Mouse (Mus musculus) neural tube, embryonic 12.5 days (tissue): ENCODE data around the gene Mpig6b. TPM values are rescaled to one million over a fixed set of nuclear protein-coding genes. Genes with fewer than 3 reads are reported as not detected.

ENCODE experiments used
- ATAC-seq: fragments of 200-750 bp; cut with Nextera tagmentation; 2 replicates; pipeline ENCODE4 v1.8.0; 2017; ENCODE audit warnings: low read depth, mild to moderate bottlenecking, moderate TSS enrichment, moderate library complexity; ENCODE audit not compliant: low FRiP score
- H3K27ac ChIP-seq: fragments of 300-500 bp; sonication (generic); 2 replicates; pipeline ENCODE4 v1.5.1; 2016
- H3K27me3 ChIP-seq: fragments of 300-500 bp; sonication (generic); replicated peaks from 2 replicates; pipeline ENCODE4 v1.6.1; 2016; ENCODE audit warnings: mild to moderate bottlenecking
- H3K36me3 ChIP-seq: fragments of 300-500 bp; sonication (generic); 2 replicates; pipeline ENCODE4 v1.6.1; 2016; ENCODE audit warnings: mild to moderate bottlenecking
- H3K4me1 ChIP-seq: fragments of 300-500 bp; sonication (generic); 2 replicates; pipeline ENCODE4 v1.6.1; 2016
- H3K4me2 ChIP-seq: fragments of 300-500 bp; sonication (generic); replicated peaks from 2 replicates; pipeline ENCODE4 v1.6.1; 2016; ENCODE audit warnings: mild to moderate bottlenecking
- H3K4me3 ChIP-seq: fragments of 300-500 bp; sonication (generic); 2 replicates; pipeline ENCODE4 v1.5.1; 2016
- H3K9ac ChIP-seq: fragments of 300-500 bp; sonication (generic); 2 replicates; pipeline ENCODE4 v1.6.1; 2016; ENCODE audit warnings: mild to moderate bottlenecking
- H3K9me3 ChIP-seq: fragments of 300-500 bp; sonication (generic); 2 replicates; pipeline ENCODE4 v1.6.1; 2016; ENCODE audit warnings: mild to moderate bottlenecking
- WGBS: fragments of 180-500 bp; shearing (Covaris S2); methylation state at CpG from one replicate; pipeline ENCODE4 v1.1.7; 2016; 5-methylcytosine and 5-hydroxymethylcytosine counted together
- polyA plus RNA-seq: library from polyadenylated mRNA; unstranded; fragments of >200 nt; fragmentation: Nextera tagmentation; extraction: Ambion mirVana; gene quantifications from 2 replicates; pipeline ENCODE4 v1.2.1, GENCODE M21; 2016

Mpig6b gene
- polyA plus RNA-seq, 1 experiment from 2014 or later = 0.81 TPM

- peak; percentile 61 for ATAC-seq
- H3K9me3 ChIP-seq = no peaks in the 10 kb centered on the region
- peaks cover 33% of the 10 kb centered on the region for H3K36me3 ChIP-seq
- peaks cover 52% of the 10 kb centered on the region for H3K4me1 ChIP-seq
- H3K9ac ChIP-seq = peak overlapping the region; percentile 80
- H3K27me3 ChIP-seq = no peaks in the 10 kb centered on the region
- peak overlapping the region; percentile 42 for H3K4me3 ChIP-seq
- WGBS = 2% methylated on average over 21 of the region's 21 CpGs
- peak overlapping the region; percentile 83 for H3K27ac ChIP-seq
- H3K4me2 ChIP-seq = peak overlapping the region; percentile 82
Measured at GRCm38 (mm10) chr17:35051156-35052086, 14.6 kb downstream of the Mpig6b start.

GRCm38 (mm10) chr17:35050126-35050750 is 15.7 kb downstream of the Mpig6b start:
- Histone ChIP-seq H3K4me3 (peak overlapping the region; percentile 42), H3K36me3 (peaks cover 22% of the 10 kb centered on the region), H3K4me1 (peaks cover 56% of the 10 kb centered on the region), H3K27ac (peak overlapping the region; percentile 69), H3K27me3 (no peaks in the 10 kb centered on the region), H3K9ac (peak overlapping the region; percentile 80), H3K9me3 (no peaks in the 10 kb centered on the region), H3K4me2 (peak overlapping the region; percentile 82)
- ATAC-seq = no peak
- under 1% methylated on average over 27 of the region's 27 CpGs for WGBS

GRCm38 (mm10) chr17:35049561-35050016 is 16.4 kb downstream of the Mpig6b start, which contains the start of gene Clic1:
Clic1 (plus strand) TSS chr17:35049966.
- Histone ChIP-seq H3K4me1 (peaks cover 59% of the 10 kb centered on the region), H3K4me3 (peak within 1 kb of the TSS; percentile 42), H3K27me3 (no peaks in the 10 kb centered on the region), H3K9ac (peak within 1 kb of the TSS; percentile 80), H3K36me3 (peaks cover 18% of the 10 kb centered on the region), H3K9me3 (no peaks in the 10 kb centered on the region), H3K27ac (peak within 1 kb of the TSS; percentile 69), H3K4me2 (peak within 1 kb of the TSS; percentile 82)
- no peak for ATAC-seq
- 3% methylated on average over 11 of the region's 11 CpGs for WGBS

GRCm38 (mm10) chr17:35048932-35049440 is 17.0 kb downstream of the Mpig6b start:
- H3K4me2 ChIP-seq = peak overlapping the region; percentile 82

DNA sequence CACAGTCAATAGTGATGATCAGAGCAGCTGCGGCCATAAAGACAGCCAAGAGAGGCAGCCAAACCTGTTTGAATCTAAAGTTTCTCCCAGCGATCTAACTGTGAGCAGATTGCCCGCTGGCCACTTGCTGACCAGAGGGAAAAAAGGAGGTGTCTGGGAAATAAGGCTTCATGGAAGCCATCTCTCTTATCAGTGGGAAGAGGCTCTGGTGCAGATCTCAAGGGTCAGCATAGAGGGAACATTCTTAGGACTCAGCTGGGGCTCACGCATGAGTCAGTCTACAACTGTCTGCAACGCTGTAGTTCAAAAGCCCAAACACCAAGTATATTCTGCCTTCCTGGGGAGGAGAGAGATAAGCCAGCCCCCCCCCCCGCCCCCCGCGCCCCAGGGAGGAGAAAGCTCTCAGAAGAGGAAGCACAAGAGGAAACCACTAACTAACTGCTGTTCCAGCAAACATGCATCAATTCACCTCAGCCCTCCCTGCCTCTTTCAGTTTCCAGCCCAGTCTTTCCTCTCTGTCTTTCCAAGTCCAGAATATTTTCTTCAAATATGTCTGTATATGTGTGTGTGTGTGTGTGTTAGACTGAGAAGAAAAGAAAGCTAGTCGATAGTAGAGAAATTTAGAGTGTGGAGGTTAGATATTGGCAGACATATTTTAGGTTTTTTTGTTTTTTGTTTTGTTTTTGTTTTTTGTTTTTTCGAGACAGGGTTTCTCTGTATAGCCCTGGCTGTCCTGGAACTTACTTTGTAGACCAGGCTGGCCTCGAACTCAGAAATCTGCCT is 17.6 kb downstream of the Mpig6b start:
- H3K4me2 ChIP-seq = 0 out of 2 replicates have a peak overlapping the region, but pooled peaks have one; percentile 7
- WGBS = 34% methylated on average over 11 of the region's 11 CpGs
- H3K9ac ChIP-seq = no peak overlapping the region
- no peak overlapping the region for H3K4me3 ChIP-seq
- ATAC-seq = no peak
- H3K4me1 ChIP-seq = peaks cover 59% of the 10 kb centered on the region
- peaks cover 9% of the 10 kb centered on the region; the same call in 1 of the 2 replicates for H3K36me3 ChIP-seq
- no peak overlapping the region for H3K27ac ChIP-seq
- H3K9me3 ChIP-seq = no peaks in the 10 kb centered on the region
- no peaks in the 10 kb centered on the region for H3K27me3 ChIP-seq

More at GRCm38 (mm10) chr17:35048932-35049440, 17.0 kb downstream of the Mpig6b start:
- Histone ChIP-seq H3K9ac (no peak overlapping the region), H3K27me3 (no peaks in the 10 kb centered on the region), H3K4me1 (peaks cover 59% of the 10 kb centered on the region), H3K4me3 (no peak overlapping the region), H3K9me3 (no peaks in the 10 kb centered on the region), H3K36me3 (peaks cover 14% of the 10 kb centered on the region), H3K27ac (no peak overlapping the region)
- ATAC-seq = no peak
- 75% methylated on average over 5 of the region's 5 CpGs for WGBS

DNA sequence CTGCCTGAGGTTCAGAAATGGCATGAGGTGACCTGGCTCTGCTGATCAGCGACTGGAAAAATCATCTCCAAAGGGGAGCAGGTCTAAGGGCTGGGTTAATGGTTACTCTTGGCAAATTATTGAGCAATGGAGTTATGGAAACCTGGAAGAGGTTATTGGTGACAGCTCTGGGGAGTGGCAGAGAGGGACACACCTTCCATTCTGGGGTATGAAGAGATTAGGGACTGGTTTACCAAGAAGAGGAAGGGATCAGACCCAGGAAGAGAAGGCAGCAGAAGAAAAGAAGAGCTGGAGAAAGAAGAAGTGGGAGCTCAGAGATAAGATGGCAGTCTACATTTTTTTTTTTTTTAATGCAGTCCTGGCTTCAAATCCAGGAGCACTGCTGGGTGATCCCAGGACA is 18.3 kb downstream of the Mpig6b start:
- peaks cover 2% of the 10 kb centered on the region; the same call in 1 of the 2 replicates for H3K36me3 ChIP-seq
- H3K4me3 ChIP-seq = no peak overlapping the region
- WGBS = 59% methylated on average over 1 of the region's 1 CpGs
- H3K27me3 ChIP-seq = no peaks in the 10 kb centered on the region
- no peak for ATAC-seq
- no peak overlapping the region for H3K9ac ChIP-seq
- peaks cover 56% of the 10 kb centered on the region for H3K4me1 ChIP-seq
- H3K27ac ChIP-seq = no peak overlapping the region
- 0 out of 2 replicates have a peak overlapping the region, but pooled peaks have one; percentile 7 for H3K4me2 ChIP-seq
- H3K9me3 ChIP-seq = no peaks in the 10 kb centered on the region

DNA sequence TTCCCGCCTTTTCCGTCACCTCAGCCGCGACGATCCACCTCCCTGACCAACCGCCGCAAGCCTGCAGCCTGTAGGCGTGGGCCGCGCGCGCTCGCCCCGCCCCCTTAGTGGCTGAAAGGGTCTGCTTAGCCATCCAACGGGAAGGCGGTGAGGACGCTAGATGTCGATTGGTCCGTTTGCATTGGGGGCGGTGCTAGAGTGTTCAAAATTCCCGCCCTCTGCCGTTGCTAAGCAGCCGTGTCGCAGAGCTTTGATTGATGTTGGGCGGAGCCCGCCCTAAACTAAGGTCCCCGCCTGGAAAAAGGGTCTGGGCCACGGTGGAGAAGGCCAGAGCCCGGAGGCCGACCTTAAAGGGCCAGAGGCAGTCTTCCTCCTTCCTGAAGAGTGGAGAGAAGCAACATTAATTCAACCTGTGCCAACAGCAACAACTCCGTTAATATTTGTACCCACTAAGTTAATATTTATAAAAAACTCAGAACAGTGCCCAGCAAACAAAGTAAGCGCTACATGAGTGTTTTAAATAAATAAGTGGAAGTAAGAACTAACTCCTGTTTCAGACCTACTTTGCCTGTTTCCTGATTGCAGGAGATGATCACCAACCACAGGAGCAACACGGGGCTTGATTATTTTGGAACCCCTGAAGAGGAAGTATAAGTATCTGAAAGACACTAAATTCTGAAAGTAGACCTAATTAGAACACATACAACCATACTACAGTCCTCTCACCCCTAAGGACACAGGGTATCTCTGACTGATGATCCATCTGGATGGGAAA is 19.1 kb downstream of the Mpig6b start, which contains the start of gene Msh5:
TSS of gene Msh5 (minus strand) at position 65 of the 775 bp plus-strand sequence.
- Histone ChIP-seq H3K36me3 (no peaks in the 10 kb centered on the region), H3K9ac (peak within 1 kb of the TSS; percentile 74), H3K4me1 (peaks cover 48% of the 10 kb centered on the region), H3K27me3 (no peaks in the 10 kb centered on the region), H3K27ac (no peak within 1 kb of the TSS; the same call in 1 of the 2 replicates), H3K4me2 (peak within 1 kb of the TSS; percentile 96), H3K4me3 (peak within 1 kb of the TSS; percentile 48), H3K9me3 (no peaks in the 10 kb centered on the region)
- ATAC-seq = peak; percentile 97
- WGBS = 3% methylated on average over 33 of the region's 33 CpGs

DNA sequence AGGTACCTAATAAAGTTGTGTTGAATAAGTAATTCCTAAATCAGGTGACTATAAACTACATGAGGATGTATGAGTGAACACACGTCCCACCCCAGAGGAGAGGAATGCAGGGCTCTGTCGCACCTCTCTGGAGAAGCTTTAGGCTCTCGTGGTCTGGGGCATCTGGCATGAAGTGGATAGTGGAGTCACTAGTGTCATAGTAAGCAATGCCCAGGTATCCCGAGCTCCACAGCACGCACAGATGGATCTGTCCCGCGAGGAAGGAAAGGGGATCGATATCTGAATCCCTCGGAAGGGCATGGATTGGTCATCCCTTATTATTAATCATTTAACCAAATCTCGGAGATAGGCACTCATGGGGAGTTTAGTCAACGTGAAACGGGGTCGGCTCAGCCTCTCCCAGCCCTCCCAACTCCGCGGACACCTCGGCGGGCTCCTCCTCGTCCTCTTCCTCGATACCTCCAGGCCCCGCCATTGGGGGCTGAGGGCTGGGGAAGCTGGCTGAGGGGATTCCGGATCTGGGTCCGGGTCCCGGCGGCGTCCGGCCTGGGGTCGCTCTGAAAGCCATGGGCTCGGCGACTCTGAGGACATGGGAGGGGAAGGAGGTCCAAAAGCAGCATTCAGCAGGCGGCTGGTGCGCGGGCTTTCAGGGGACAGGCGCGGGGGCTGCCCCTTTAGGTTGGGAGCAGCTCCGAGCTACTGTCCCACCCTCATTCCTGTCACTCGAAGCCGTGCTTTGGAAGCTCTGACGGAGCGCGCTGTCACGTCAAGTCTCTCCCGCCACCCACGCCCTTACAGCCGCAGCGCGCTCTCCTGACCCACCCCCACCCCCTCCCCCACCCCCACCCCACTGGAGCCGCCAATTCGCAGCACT is 19.9 kb downstream of the Mpig6b start:
- H3K9me3 ChIP-seq = no peaks in the 10 kb centered on the region
- H3K9ac ChIP-seq = peak overlapping the region; percentile 74
- WGBS = 4% methylated on average over 48 of the region's 48 CpGs
- ATAC-seq = peak; percentile 65; the same call in 1 of the 2 replicates
- H3K27me3 ChIP-seq = no peaks in the 10 kb centered on the region
- H3K4me2 ChIP-seq = peak overlapping the region; percentile 96
- peak overlapping the region; percentile 48 for H3K4me3 ChIP-seq
- no peak overlapping the region; the same call in 1 of the 2 replicates for H3K27ac ChIP-seq
- H3K36me3 ChIP-seq = no peaks in the 10 kb centered on the region
- H3K4me1 ChIP-seq = peaks cover 40% of the 10 kb centered on the region

GRCm38 (mm10) chr17:35044904-35045806 is 20.8 kb downstream of the Mpig6b start:
- Histone ChIP-seq H3K9ac (no peak overlapping the region), H3K36me3 (no peaks in the 10 kb centered on the region), H3K9me3 (no peaks in the 10 kb centered on the region), H3K27me3 (no peaks in the 10 kb centered on the region), H3K4me3 (peak overlapping the region; percentile 48; the same call in 1 of the 2 replicates), H3K27ac (no peak overlapping the region), H3K4me1 (peaks cover 34% of the 10 kb centered on the region), H3K4me2 (peak overlapping the region; percentile 96)
- whole genome bisulfite sequencing = 86% methylated on average over 7 of the region's 7 CpGs
- no peak for ATAC-seq
